Comparison of ENCODE assay signal across 23 mouse cellular contexts in genomic region chr3:88094126-88094525, GRCm38 (mm10). TPM values are rescaled to one million over a fixed set of nuclear protein-coding genes. Genes with fewer than 3 reads are reported as not detected.
"Had no signal": no experiment of that assay in that cellular context is flagged by ENCODE, and none has a peak within 500 bp of the region (broad histone marks: within the 10 kb centered on the region; RNA-seq: fewer than 3 reads in every experiment).

No protein-coding gene starts in this region.

- ATAC-seq: liver, embryonic 12.5 days had no signal

- H3K27me3 ChIP-seq: limb, embryonic 15.5 days; liver, embryonic 12.5 days; midbrain, embryonic 12.5 days had no signal

- H3K4me1 ChIP-seq: limb, embryonic 15.5 days; liver, embryonic 12.5 days; midbrain, embryonic 12.5 days had no signal

- H3K4me3 ChIP-seq: limb, embryonic 15.5 days; liver, embryonic 12.5 days; midbrain, embryonic 12.5 days had no signal

- DNase-seq: kidney, adult 9 months; kidney, postnatal 36 days; layer of hippocampus, adult 9-11 months; layer of hippocampus, postnatal 36 days; lung, embryonic 14.5 days; lung, postnatal 10 days; lung, postnatal 4 days; right cerebral cortex, postnatal 4 days; spleen, adult 18-20 months; thymus, adult 18-20 months; thymus, postnatal 14 days had no signal

- H3K9me3 ChIP-seq: limb, embryonic 15.5 days; liver, embryonic 12.5 days; midbrain, embryonic 12.5 days had no signal

- H3K4me2 ChIP-seq: limb, embryonic 15.5 days; liver, embryonic 12.5 days; lung, embryonic 14.5 days; midbrain, embryonic 12.5 days had no signal

- H3K27ac ChIP-seq: kidney, postnatal 0 days; limb, embryonic 15.5 days; liver, embryonic 12.5 days; midbrain, embryonic 12.5 days had no signal

- H3K9ac ChIP-seq: limb, embryonic 15.5 days; liver, embryonic 12.5 days; lung, embryonic 14.5 days; midbrain, embryonic 12.5 days had no signal

RNA-seq across cellular contexts. Expression of gene Ttc24, which starts 16.0 kb away (rescaled TPM):
- total RNA-seq: layer of hippocampus, adult 18-20 months; layer of hippocampus, postnatal 36 days; left cerebral cortex, adult 8-10 months; left cerebral cortex, postnatal 25 days; megakaryocyte, adult 5-6 weeks had no signal
- polyA plus RNA-seq: kidney, postnatal 0 days; limb, embryonic 11.5 days; limb, embryonic 15.5 days; liver, embryonic 12.5 days; liver, embryonic 16.5 days; lung, embryonic 14.5 days; midbrain, embryonic 12.5 days; neural tube, embryonic 14.5 days; stomach, embryonic 14.5 days had no signal
